Mouse (Mus musculus) forebrain, embryonic 11.5 days (tissue): ENCODE results near the gene Enc1. TPM values are rescaled to one million over a fixed set of nuclear protein-coding genes. Genes with fewer than 3 reads are reported as not detected.
A peak's percentile ranks its signal among the peaks of the same experiment; 100 is the strongest.

Experiments
- ATAC-seq: fragments of 200-750 bp; cut with Nextera tagmentation; replicated peaks from 2 replicates; pipeline ENCODE4 v1.8.0; 2017; ENCODE audit warnings: moderate TSS enrichment; ENCODE audit not compliant: low FRiP score
- DNase-seq: peaks from one replicate; pipeline ENCODE4 v3.0.0-alpha.2; 2017; ENCODE audit warnings: low spot score
- H3K27ac ChIP-seq: fragments of 300-500 bp; sonication (generic); 2 replicates; pipeline ENCODE4 v1.5.1; 2014; ENCODE audit warnings: low read depth, low read length
- H3K27me3 ChIP-seq: fragments of 300-500 bp; sonication (generic); 2 replicates; pipeline ENCODE4 v1.6.1; 2014; ENCODE audit warnings: mild to moderate bottlenecking, low read length, mixed read lengths; ENCODE audit not compliant: control insufficient read depth, insufficient read depth
- H3K36me3 ChIP-seq: fragments of 300-500 bp; sonication (generic); 2 replicates; pipeline ENCODE4 v1.6.1; 2014; ENCODE audit warnings: mild to moderate bottlenecking, low read length, moderate library complexity, mixed read lengths; ENCODE audit not compliant: control insufficient read depth, insufficient read depth
- H3K4me1 ChIP-seq: fragments of 300-500 bp; sonication (generic); replicated peaks from 2 replicates; pipeline ENCODE4 v1.6.1; 2014; ENCODE audit warnings: low read length, mixed read lengths; ENCODE audit not compliant: control insufficient read depth, insufficient read depth
- H3K4me2 ChIP-seq: fragments of 300-500 bp; sonication (generic); 2 replicates; pipeline ENCODE4 v1.6.1; 2014; ENCODE audit warnings: low read depth, mild to moderate bottlenecking, low read length, moderate library complexity, mixed read lengths; ENCODE audit not compliant: severe bottlenecking
- H3K4me3 ChIP-seq: fragments of 300-500 bp; sonication (generic); 2 replicates; pipeline ENCODE4 v1.5.1; 2014; ENCODE audit warnings: low read depth, low read length
- H3K9ac ChIP-seq: fragments of 300-500 bp; sonication (generic); 2 replicates; pipeline ENCODE4 v1.6.1; 2014; ENCODE audit warnings: low read length
- H3K9me3 ChIP-seq: fragments of 300-500 bp; sonication (generic); 2 replicates; pipeline ENCODE4 v1.6.1; 2016; ENCODE audit warnings: low read length, mixed read lengths; ENCODE audit not compliant: control insufficient read depth
- WGBS: fragments of 180-500 bp; shearing (Covaris S2); extraction: QIAGEN DNeasy Blood & Tissue Kit; methylation state at CpG from one replicate; pipeline ENCODE4 v1.1.7; 2014; 5-methylcytosine and 5-hydroxymethylcytosine counted together
- polyA plus RNA-seq: library from polyadenylated mRNA; unstranded; fragments of >200 nt; fragmentation: Nextera tagmentation; extraction: Ambion mirVana; gene quantifications from 2 replicates; pipeline ENCODE4 v1.2.1, GENCODE M21; 2014

Enc1 gene
- 17.9 and 20.8 TPM in 2 replicates for polyA plus RNA-seq

DNA sequence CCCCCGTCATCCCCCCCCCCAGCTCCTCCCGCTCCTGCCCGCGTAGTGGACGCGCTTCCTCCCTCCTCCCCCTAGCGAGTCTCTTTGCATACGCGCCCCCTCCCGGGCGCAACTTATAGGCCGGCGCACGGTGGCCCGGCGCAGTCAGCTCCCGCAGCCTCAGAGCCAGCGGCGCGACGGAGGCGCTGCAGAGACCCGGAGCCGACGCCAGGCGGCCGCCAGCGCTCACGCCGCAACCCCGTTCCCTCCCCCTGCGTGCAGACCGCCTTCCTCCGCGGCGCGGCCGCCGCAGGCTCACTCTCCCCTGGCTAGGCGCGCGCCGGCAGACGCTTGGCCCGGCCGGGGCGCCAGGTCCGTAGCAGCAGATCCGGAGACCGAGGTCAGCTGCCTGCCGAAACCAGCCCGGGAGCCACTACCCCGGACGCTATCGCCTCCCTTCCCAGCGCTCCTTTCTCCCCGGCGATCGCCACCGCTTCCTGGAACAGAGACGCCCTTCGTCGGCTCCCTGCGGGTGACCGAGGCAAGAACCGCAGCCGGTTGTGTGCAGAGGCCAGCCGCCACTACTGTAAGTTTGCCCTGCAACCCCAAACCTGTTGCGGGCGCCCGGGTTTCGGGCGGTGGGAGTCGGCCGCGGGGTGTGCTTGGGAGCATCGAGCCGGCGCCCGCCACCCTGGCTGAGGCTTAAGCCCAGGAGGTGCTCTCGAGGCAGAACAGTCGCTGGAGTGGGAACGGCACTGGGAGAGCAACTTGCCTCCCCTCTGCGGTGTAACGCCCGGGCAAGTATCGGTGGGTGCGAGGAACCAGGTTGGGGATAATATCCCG, at the start of gene Enc1:
Gene Enc1, plus strand, starts transcription at position 141 of the 822 bp plus-strand sequence.
- H3K4me3 ChIP-seq: peak within 1 kb of the TSS; percentile 98

DNA sequence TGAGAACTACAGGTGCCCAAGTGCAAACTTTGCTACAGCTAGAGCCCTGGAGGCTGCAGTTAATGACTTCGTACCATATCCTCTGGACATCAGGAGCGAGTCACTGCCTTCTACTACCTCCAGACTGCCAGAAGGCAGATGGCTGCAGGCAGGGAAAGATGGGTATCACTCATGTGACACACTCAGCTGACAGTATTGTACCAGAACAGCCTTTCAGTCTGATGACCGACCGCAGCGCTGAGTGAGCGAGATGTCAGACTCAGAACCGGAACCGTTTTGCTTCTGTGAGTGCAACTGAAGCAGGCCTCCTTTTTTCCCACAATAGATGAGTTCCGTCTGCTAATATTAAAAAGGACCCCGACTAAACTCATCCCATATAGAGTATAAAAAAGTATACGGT, 48.3 kb upstream of the Enc1 start:
- WGBS: 90% methylated on average over 11 of the region's 11 CpGs
- Histone ChIP-seq H3K4me2 (no peak overlapping the region), H3K27me3 (no peaks in the 10 kb centered on the region), H3K4me1 (no peaks in the 10 kb centered on the region; the same call in 1 of the 2 replicates), H3K9me3 (no peaks in the 10 kb centered on the region), H3K9ac (no peak overlapping the region), H3K27ac (no peak overlapping the region), H3K36me3 (no peaks in the 10 kb centered on the region), H3K4me3 (no peak overlapping the region)
- ATAC-seq (no peak), DNase-seq (no peak)

More for the DNA sequence above, at the start of gene Enc1:
- DNase-seq (peak; percentile 97), ATAC-seq (peak; percentile 91)
- no peaks in the 10 kb centered on the region for H3K9me3 ChIP-seq
- H3K4me2 ChIP-seq: peak within 1 kb of the TSS; percentile 80
- under 1% methylated on average over 74 of the region's 89 CpGs for WGBS
- H3K27me3 ChIP-seq: no peaks in the 10 kb centered on the region
- peaks cover 21% of the 10 kb centered on the region for H3K4me1 ChIP-seq
- peak within 1 kb of the TSS; percentile 95 for H3K27ac ChIP-seq
- H3K9ac ChIP-seq: peak within 1 kb of the TSS; percentile 98
- H3K36me3 ChIP-seq: peaks cover 9% of the 10 kb centered on the region

DNA sequence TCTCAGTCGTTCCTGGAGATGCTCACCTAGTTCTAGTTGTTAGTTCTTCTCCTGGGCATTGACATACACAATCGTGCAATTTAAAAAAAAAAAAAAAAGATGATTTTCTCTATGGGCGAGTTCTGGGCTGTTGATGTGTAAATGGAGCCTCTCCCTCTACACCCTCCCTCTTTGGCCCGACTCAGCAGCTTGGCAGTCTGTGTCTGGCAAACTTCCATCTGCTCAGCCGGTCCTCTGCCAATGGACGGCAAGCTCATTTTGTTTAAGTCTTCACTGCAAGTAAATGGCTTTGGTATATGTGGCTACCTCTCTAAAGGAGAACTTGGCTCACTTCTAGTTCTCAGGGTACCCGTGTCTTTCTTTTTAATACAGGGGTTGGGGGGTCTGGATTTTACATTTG, 47.5 kb upstream of the Enc1 start:
- no peak overlapping the region for H3K9ac ChIP-seq
- H3K4me2 ChIP-seq: no peak overlapping the region
- no peaks in the 10 kb centered on the region; the same call in 1 of the 2 replicates for H3K4me1 ChIP-seq
- H3K4me3 ChIP-seq: no peak overlapping the region
- DNase-seq (no peak), ATAC-seq (no peak)
- no peaks in the 10 kb centered on the region for H3K9me3 ChIP-seq
- no peak overlapping the region for H3K27ac ChIP-seq
- no peaks in the 10 kb centered on the region for H3K36me3 ChIP-seq
- WGBS: 76% methylated on average over 7 of the region's 7 CpGs
- H3K27me3 ChIP-seq: no peaks in the 10 kb centered on the region

DNA sequence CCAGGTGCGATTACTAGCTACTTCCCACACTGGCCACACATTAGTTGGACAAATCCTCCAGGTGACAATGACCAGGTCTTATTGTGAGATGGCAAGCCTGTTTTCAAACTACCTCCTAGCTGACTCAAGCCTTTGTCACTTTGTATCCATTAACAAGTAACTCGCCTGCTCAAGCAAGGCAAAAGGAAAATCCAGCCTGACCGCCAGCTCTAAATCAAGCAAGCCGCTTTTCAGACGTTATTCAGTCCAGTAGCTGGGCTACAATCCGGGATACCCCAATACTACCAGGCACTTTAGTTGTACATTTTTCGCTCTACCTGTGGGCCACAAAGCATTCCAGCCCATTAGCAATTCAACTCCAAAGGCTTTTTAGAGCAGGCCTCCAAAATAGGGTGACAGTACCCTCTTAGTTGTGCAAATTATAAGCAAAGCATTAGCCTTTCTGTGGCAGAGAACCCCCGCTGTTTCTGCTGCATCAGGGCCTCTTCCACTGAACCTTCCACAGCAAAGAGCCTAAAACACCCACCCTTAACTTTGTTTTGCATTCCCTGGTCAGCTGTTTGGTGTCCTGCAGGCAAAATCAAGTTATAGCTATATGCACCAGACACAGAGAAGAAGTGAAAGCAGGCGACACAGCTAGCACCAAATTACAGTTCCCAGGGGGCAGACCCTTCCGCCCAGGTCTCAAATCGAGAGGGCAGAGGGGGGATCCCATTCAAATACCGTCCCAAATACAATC, 44.5 kb upstream of the Enc1 start:
- Histone ChIP-seq H3K9ac (no peak overlapping the region), H3K4me3 (no peak overlapping the region), H3K4me2 (no peak overlapping the region), H3K27ac (no peak overlapping the region), H3K4me1 (no peaks in the 10 kb centered on the region; the same call in 1 of the 2 replicates), H3K27me3 (no peaks in the 10 kb centered on the region), H3K36me3 (no peaks in the 10 kb centered on the region), H3K9me3 (no peaks in the 10 kb centered on the region)
- DNase-seq (no peak), ATAC-seq (no peak)
- 58% methylated on average over 12 of the region's 12 CpGs for WGBS

DNA sequence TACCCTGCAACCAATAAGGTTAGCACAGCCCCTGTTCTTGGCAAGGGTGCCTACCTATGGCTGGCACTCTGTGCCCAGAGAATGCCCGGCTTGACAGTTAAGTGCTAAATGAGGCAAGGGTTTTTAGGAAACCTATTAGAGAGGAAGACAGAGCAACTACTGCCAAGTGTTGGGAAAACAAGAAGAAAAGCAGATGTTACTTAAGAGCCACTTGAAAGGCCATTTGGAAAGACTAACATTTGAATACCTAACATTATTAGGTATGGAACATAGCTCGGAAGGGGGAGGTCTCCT, 44.0 kb upstream of the Enc1 start:
- H3K4me2 ChIP-seq: no peak overlapping the region
- no peak overlapping the region for H3K9ac ChIP-seq
- no peaks in the 10 kb centered on the region; the same call in 1 of the 2 replicates for H3K4me1 ChIP-seq
- WGBS: 81% methylated on average over 2 of the region's 2 CpGs
- H3K9me3 ChIP-seq: no peaks in the 10 kb centered on the region
- DNase-seq (no peak), ATAC-seq (no peak)
- H3K4me3 ChIP-seq: no peak overlapping the region
- H3K36me3 ChIP-seq: no peaks in the 10 kb centered on the region
- H3K27ac ChIP-seq: no peak overlapping the region
- H3K27me3 ChIP-seq: no peaks in the 10 kb centered on the region

DNA sequence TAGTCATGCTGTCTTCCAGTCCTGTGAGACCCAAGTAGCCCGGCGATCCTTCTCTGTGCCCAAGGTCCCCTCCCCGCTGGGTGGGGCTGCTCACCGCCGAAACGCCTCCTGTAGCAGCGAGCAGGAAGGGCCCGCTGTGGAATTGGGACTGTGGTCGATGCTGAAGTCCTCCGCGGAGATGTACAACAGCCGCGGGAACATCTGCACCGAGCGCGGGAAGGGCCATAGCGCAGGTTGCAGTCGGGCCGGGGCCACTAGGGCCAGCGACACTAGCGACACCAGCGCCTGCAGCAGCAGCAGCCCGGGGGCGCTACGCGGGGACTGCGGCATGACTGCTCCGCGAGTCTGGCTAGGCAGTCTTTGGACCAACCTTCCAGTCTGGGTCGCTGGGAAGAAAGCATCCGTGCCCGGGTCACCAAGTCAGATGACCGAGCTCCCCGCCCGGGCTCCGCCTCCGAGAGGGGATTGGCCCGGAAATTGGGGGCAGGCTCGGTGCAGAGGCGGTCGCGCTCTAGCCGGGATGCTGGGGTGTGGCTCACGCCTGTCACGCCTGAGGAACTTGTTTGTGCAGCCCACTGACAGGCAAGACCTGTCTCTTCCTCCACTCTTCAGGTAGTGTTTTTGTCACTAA, 42.9 kb upstream of the Enc1 start, which contains the start of gene Hexb:
Gene Hexb, minus strand, starts transcription at position 426 of the 631 bp plus-strand sequence.
- Histone ChIP-seq H3K4me2 (peak within 1 kb of the TSS; percentile 90), H3K9me3 (no peaks in the 10 kb centered on the region), H3K4me1 (no peaks in the 10 kb centered on the region; the same call in 1 of the 2 replicates), H3K27me3 (no peaks in the 10 kb centered on the region), H3K27ac (0 out of 2 replicates have a peak within 1 kb of the TSS, but pooled peaks have one; percentile 12), H3K4me3 (peak within 1 kb of the TSS; percentile 62), H3K9ac (peak within 1 kb of the TSS; percentile 68), H3K36me3 (no peaks in the 10 kb centered on the region)
- ATAC-seq: peak; percentile 91
- under 1% methylated on average over 45 of the region's 45 CpGs for WGBS
- peak; percentile 91 for DNase-seq

DNA sequence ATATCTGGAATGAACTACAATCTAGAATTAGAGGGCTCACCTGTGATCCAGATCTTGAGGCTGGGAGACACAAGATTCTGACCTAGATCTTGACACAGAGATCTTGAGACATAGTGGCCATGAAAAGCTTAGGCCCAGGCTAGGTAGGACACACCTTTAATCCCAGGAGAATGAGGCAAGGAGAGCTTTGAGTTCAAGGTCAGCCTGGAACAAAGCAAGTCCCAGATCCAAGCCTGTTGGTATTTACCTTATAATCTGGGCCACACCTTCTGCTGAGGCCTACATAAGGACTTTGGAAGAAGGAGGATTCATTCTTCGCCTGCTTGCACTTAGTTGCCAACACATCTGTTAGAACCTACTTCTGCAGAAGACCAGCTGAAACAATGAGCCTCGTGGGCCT, 41.8 kb upstream of the Enc1 start:
- Histone ChIP-seq H3K27ac (no peak overlapping the region), H3K4me1 (no peaks in the 10 kb centered on the region; the same call in 1 of the 2 replicates), H3K36me3 (no peaks in the 10 kb centered on the region), H3K9ac (no peak overlapping the region), H3K4me3 (no peak overlapping the region), H3K4me2 (no peak overlapping the region), H3K27me3 (no peaks in the 10 kb centered on the region), H3K9me3 (no peaks in the 10 kb centered on the region)
- ATAC-seq: no peak
- no peak for DNase-seq
- WGBS: 94% methylated on average over 2 of the region's 2 CpGs

DNA sequence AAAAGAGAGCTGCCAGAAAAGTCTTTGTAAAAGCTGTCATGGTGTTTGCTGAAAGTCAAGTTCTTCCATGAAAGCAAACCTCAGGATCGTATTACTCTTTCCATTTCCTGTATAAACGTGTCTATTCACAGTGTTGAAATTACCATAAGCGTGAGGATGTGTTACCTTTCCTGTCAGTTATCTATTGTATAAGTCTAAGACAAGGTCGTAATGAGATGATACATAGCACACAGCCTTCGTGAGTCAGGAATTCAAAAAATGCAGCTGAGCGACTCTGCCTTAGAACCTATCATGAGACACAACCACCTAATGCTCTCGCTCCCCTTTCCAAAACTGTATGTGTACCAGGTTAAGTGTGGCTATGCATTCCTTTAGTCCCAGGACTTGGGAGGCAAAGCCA, 39.8 kb upstream of the Enc1 start:
- ATAC-seq (no peak), DNase-seq (no peak)
- Histone ChIP-seq H3K9me3 (no peaks in the 10 kb centered on the region), H3K4me1 (no peaks in the 10 kb centered on the region; the same call in 1 of the 2 replicates), H3K36me3 (no peaks in the 10 kb centered on the region), H3K27me3 (no peaks in the 10 kb centered on the region), H3K27ac (no peak overlapping the region), H3K4me2 (no peak overlapping the region), H3K4me3 (no peak overlapping the region), H3K9ac (no peak overlapping the region)
- WGBS: 81% methylated on average over 7 of the region's 7 CpGs
